Mouse (Mus musculus) liver, embryonic 14.5 days (tissue): ENCODE data around the gene C1qtnf9. TPM values are rescaled to one million over a fixed set of nuclear protein-coding genes. Genes with fewer than 3 reads are reported as not detected.
A peak's percentile ranks its signal among the peaks of the same experiment; 100 is the strongest.

Experiments used
- ATAC-seq: fragments of 200-750 bp; cut with Nextera tagmentation; 2 replicates; pipeline ENCODE4 v1.8.0; 2017; ENCODE audit warnings: moderate number of reproducible peaks, mild to moderate bottlenecking, moderate library complexity; ENCODE audit not compliant: insufficient read depth
- DNase-seq, 3 experiments: peaks; one replicate each; pipeline ENCODE4 v3.0.0-alpha.2; 2012 to 2013; ENCODE audit warnings: low read depth in 3 of 3, low spot score in 3 of 3
- H3K27ac ChIP-seq: fragments of 300-500 bp; sonication (generic); 2 replicates; pipeline ENCODE4 v1.5.1; 2014; ENCODE audit warnings: moderate library complexity, mild to moderate bottlenecking, control low read depth, inconsistent platforms
- H3K27me3 ChIP-seq: fragments of 300-500 bp; sonication (generic); 2 replicates; pipeline ENCODE4 v1.6.1; 2014; ENCODE audit warnings: mild to moderate bottlenecking, low read length, moderate library complexity; ENCODE audit not compliant: control insufficient read depth, insufficient read depth
- H3K36me3 ChIP-seq: fragments of 300-500 bp; sonication (generic); replicated peaks from 2 replicates; pipeline ENCODE4 v1.6.1; 2014; ENCODE audit warnings: low read depth; ENCODE audit not compliant: control insufficient read depth, insufficient read depth
- H3K4me1 ChIP-seq, 2 experiments: fragments of 200-500 bp in 1 of 2; fragments of 300-500 bp in 1 of 2; sonication (generic) in 1 of 2; replicated peaks; 2 replicates each; pipeline ENCODE4 v1.6.1; 2012 to 2014; ENCODE audit warnings: antibody characterized with exemption in 1 of 2, inconsistent platforms in 1 of 2, low read length in 1 of 2; ENCODE audit not compliant: control insufficient read depth in 2 of 2, insufficient read depth in 2 of 2
- H3K4me2 ChIP-seq: fragments of 300-500 bp; sonication (generic); 2 replicates; pipeline ENCODE4 v1.6.1; 2014; ENCODE audit warnings: low read depth, mild to moderate bottlenecking, control low read depth, moderate library complexity
- H3K4me3 ChIP-seq, 2 experiments: fragments of 200-500 bp in 1 of 2; fragments of 300-500 bp in 1 of 2; sonication (generic) in 1 of 2; 2 replicates each; pipeline ENCODE4 v1.5.1; 2012 to 2014; ENCODE audit warnings: low read depth in 2 of 2, low read length in 2 of 2, mild to moderate bottlenecking in 2 of 2, control low read depth in 1 of 2, inconsistent platforms in 1 of 2, moderate library complexity in 1 of 2; ENCODE audit not compliant: insufficient read depth in 1 of 2
- H3K9ac ChIP-seq: fragments of 300-500 bp; sonication (generic); replicated peaks from 2 replicates; pipeline ENCODE4 v1.6.1; 2014; ENCODE audit warnings: mild to moderate bottlenecking, control low read depth, moderate library complexity
- H3K9me3 ChIP-seq: fragments of 300-500 bp; sonication (generic); 2 replicates; pipeline ENCODE4 v1.6.1; 2016; ENCODE audit warnings: low read length, mixed read lengths; ENCODE audit not compliant: control insufficient read depth
- CTCF ChIP-seq: IDR thresholded peaks from 2 replicates; pipeline ENCODE4 v1.5.1; 2016; ENCODE audit warnings: antibody characterized with exemption, low read depth, control low read depth
- EP300 ChIP-seq: IDR thresholded peaks from 2 replicates; pipeline ENCODE4 v1.6.1; 2016; ENCODE audit warnings: antibody characterized with exemption, low read depth
- WGBS: fragments of 180-500 bp; shearing (Covaris S2); extraction: QIAGEN DNeasy Blood & Tissue Kit; methylation state at CpG from one replicate; pipeline ENCODE4 v1.1.7; 2014; ENCODE audit not compliant: insufficient replicate concordance; 5-methylcytosine and 5-hydroxymethylcytosine counted together
- polyA plus RNA-seq, 2 experiments: library from polyadenylated mRNA; depleted of rRNA in 1 of 2; stranded (reverse) in 1 of 2; unstranded in 1 of 2; fragments of >200 nt; fragmentation: Nextera tagmentation in 1 of 2; extraction: Ambion mirVana in 1 of 2; gene quantifications; 2 replicates each; pipeline versions ENCODE4 v1.2.1 to v1.2.3; 2012 to 2014

The C1qtnf9 gene
- polyA plus RNA-seq, 2 experiments, result 0.18 TPM; not detected in 1

DNA sequence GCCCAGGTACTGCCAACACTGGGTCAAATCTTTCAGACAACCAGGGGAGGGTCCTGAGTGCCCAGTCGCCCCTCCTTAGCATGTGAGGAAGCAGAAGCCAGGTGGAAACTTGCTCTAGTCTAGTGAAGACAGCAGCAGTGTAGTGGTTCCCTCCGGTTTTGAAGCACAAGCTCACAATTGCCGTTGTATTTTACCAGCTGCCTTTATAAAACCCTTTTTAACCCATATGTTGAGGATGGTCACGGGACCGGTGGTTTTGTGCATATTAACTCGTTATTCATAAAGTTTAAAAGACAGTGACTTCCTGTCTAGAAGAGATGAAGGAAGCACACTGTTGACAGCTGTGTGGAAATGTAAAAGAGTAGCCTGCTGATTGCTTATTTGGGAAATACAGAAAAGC is 35.9 kb upstream of the C1qtnf9 start:
- H3K27me3 ChIP-seq, result no peaks in the 10 kb centered on the region
- WGBS, result 28% methylated on average over 6 of the region's 6 CpGs
- H3K27ac ChIP-seq, result no peak overlapping the region
- H3K4me2 ChIP-seq, result no peak overlapping the region
- H3K36me3 ChIP-seq, result no peaks in the 10 kb centered on the region
- ATAC-seq, result no peak
- no peak overlapping the region for H3K4me3 ChIP-seq
- H3K9me3 ChIP-seq, result no peaks in the 10 kb centered on the region
- no peak for DNase-seq
- H3K9ac ChIP-seq, result no peak overlapping the region
- TF ChIP-seq CTCF, result no peak
- no peak for TF ChIP-seq EP300
- H3K4me1 ChIP-seq, result peaks cover 6 to 11% of the 10 kb centered on the region in 2 experiments; a peak in 3 of 4 replicates

- H3K27ac ChIP-seq, result no peak overlapping the region
- H3K4me2 ChIP-seq, result 0 out of 2 replicates have a peak overlapping the region, but pooled peaks have one; percentile 25
- no peak for TF ChIP-seq EP300
- no peak for TF ChIP-seq CTCF
- WGBS, result 11% methylated on average over 16 of the region's 16 CpGs
- H3K36me3 ChIP-seq, result no peaks in the 10 kb centered on the region
- DNase-seq, result no peak
- no peaks in the 10 kb centered on the region for H3K9me3 ChIP-seq
- H3K9ac ChIP-seq, result no peak overlapping the region
- H3K27me3 ChIP-seq, result no peaks in the 10 kb centered on the region
- no peak overlapping the region for H3K4me3 ChIP-seq
- peaks cover 6 to 12% of the 10 kb centered on the region in 2 experiments; a peak in 3 of 4 replicates for H3K4me1 ChIP-seq
- no peak for ATAC-seq
Observed at GRCm38 (mm10) chr14:60732787-60733186, 35.1 kb upstream of the C1qtnf9 start.

- DNase-seq, result no peak
- H3K36me3 ChIP-seq, result no peaks in the 10 kb centered on the region
- no peak for TF ChIP-seq EP300
- no peak for TF ChIP-seq CTCF
- no peaks in the 10 kb centered on the region for H3K27me3 ChIP-seq
- H3K4me1 ChIP-seq, result peaks cover 6 to 16% of the 10 kb centered on the region in 2 experiments; a peak in 3 of 4 replicates
- H3K4me2 ChIP-seq, result 0 out of 2 replicates have a peak overlapping the region, but pooled peaks have one; percentile 11
- 42% methylated on average over 4 of the region's 4 CpGs for WGBS
- no peaks in the 10 kb centered on the region for H3K9me3 ChIP-seq
- H3K4me3 ChIP-seq, result no peak overlapping the region; a peak in 1 of 4 replicates
- no peak overlapping the region for H3K27ac ChIP-seq
- ATAC-seq, result no peak
- H3K9ac ChIP-seq, result no peak overlapping the region
Observed at GRCm38 (mm10) chr14:60733706-60734105, 34.2 kb upstream of the C1qtnf9 start.

GRCm38 (mm10) chr14:60735206-60735605 is 32.7 kb upstream of the C1qtnf9 start:
- 58% methylated on average over 5 of the region's 5 CpGs for WGBS
- H3K27ac ChIP-seq, result no peak overlapping the region

GRCm38 (mm10) chr14:60735848-60736547 is 31.9 kb upstream of the C1qtnf9 start:
- Histone ChIP-seq H3K4me2 (peak overlapping the region; percentile 22), H3K4me3 (no peak overlapping the region), H3K36me3 (no peaks in the 10 kb centered on the region), H3K9ac (no peak overlapping the region), H3K9me3 (no peaks in the 10 kb centered on the region), H3K27ac (no peak overlapping the region), H3K4me1 (peaks cover 6 to 21% of the 10 kb centered on the region in 2 experiments; a peak in 3 of 4 replicates), H3K27me3 (no peaks in the 10 kb centered on the region)
- ATAC-seq (no peak), DNase-seq (no peak)
- no peak for TF ChIP-seq CTCF
- no peak for TF ChIP-seq EP300
- WGBS, result 20% methylated on average over 13 of the region's 13 CpGs

More at GRCm38 (mm10) chr14:60735206-60735605, 32.7 kb upstream of the C1qtnf9 start:
- Histone ChIP-seq H3K4me3 (no peak overlapping the region), H3K36me3 (no peaks in the 10 kb centered on the region), H3K27me3 (no peaks in the 10 kb centered on the region), H3K9me3 (no peaks in the 10 kb centered on the region), H3K4me1 (peaks cover 6 to 19% of the 10 kb centered on the region in 2 experiments; a peak in 3 of 4 replicates), H3K9ac (no peak overlapping the region), H3K4me2 (no peak overlapping the region)
- DNase-seq (no peak), ATAC-seq (no peak)
- TF ChIP-seq EP300 (no peak), CTCF (no peak)
